Mouse (Mus musculus) midbrain, embryonic 15.5 days (tissue): ENCODE results near the gene Kcnd3. TPM values are rescaled to one million over a fixed set of nuclear protein-coding genes. Genes with fewer than 3 reads are reported as not detected.

Experiments
- ATAC-seq: fragments of 200-750 bp; cut with Nextera tagmentation; replicated peaks from 2 replicates; pipeline ENCODE4 v1.8.0; 2017; ENCODE audit warnings: moderate TSS enrichment
- H3K27ac ChIP-seq: fragments of 300-500 bp; sonication (generic); 2 replicates; pipeline ENCODE4 v1.5.1; 2015; ENCODE audit warnings: mild to moderate bottlenecking, inconsistent platforms
- H3K27me3 ChIP-seq: fragments of 300-500 bp; sonication (generic); replicated peaks from 2 replicates; pipeline ENCODE4 v1.6.1; 2015; ENCODE audit warnings: inconsistent platforms
- H3K36me3 ChIP-seq: fragments of 300-500 bp; sonication (generic); replicated peaks from 2 replicates; pipeline ENCODE4 v1.6.1; 2015; ENCODE audit warnings: inconsistent platforms
- H3K4me1 ChIP-seq: fragments of 300-500 bp; sonication (generic); 2 replicates; pipeline ENCODE4 v1.6.1; 2015; ENCODE audit warnings: inconsistent platforms
- H3K4me2 ChIP-seq: fragments of 300-500 bp; sonication (generic); 2 replicates; pipeline ENCODE4 v1.6.1; 2015; ENCODE audit warnings: inconsistent platforms, mild to moderate bottlenecking, moderate library complexity
- H3K4me3 ChIP-seq: fragments of 300-500 bp; sonication (generic); 2 replicates; pipeline ENCODE4 v1.5.1; 2015; ENCODE audit warnings: mild to moderate bottlenecking, inconsistent platforms
- H3K9ac ChIP-seq: fragments of 300-500 bp; sonication (generic); 2 replicates; pipeline ENCODE4 v1.6.1; 2015; ENCODE audit warnings: mild to moderate bottlenecking, inconsistent platforms
- H3K9me3 ChIP-seq: fragments of 300-500 bp; sonication (generic); 2 replicates; pipeline ENCODE4 v1.6.1; 2016; ENCODE audit warnings: inconsistent platforms
- WGBS: fragments of 180-500 bp; shearing (Covaris S2); methylation state at CpG from one replicate; pipeline ENCODE4 v1.1.7; 2015; ENCODE audit warnings: mixed read lengths; 5-methylcytosine and 5-hydroxymethylcytosine counted together
- polyA plus RNA-seq: library from polyadenylated mRNA; unstranded; fragments of >200 nt; fragmentation: Nextera tagmentation; extraction: Ambion mirVana; gene quantifications from 2 replicates; pipeline ENCODE4 v1.2.1, GENCODE M21; 2015

Gene Kcnd3
- polyA plus RNA-seq, 1 experiment from 2014 or later: 12.5 TPM

GRCm38 (mm10) chr3:105476408-105476807 is 24.3 kb downstream of the Kcnd3 start:
- Histone ChIP-seq H3K4me2 (no peak overlapping the region), H3K4me1 (peaks cover 6% of the 10 kb centered on the region), H3K27me3 (no peaks in the 10 kb centered on the region), H3K9ac (no peak overlapping the region), H3K36me3 (no peaks in the 10 kb centered on the region), H3K9me3 (no peaks in the 10 kb centered on the region), H3K4me3 (no peak overlapping the region), H3K27ac (no peak overlapping the region)
- WGBS: 76% methylated on average over 1 of the region's 1 CpGs
- no peak for ATAC-seq

- no peaks in the 10 kb centered on the region for H3K9me3 ChIP-seq
- no peak overlapping the region for H3K9ac ChIP-seq
- no peak overlapping the region for H3K27ac ChIP-seq
- no peaks in the 10 kb centered on the region for H3K27me3 ChIP-seq
- H3K36me3 ChIP-seq: no peaks in the 10 kb centered on the region
- no peak overlapping the region for H3K4me3 ChIP-seq
- H3K4me2 ChIP-seq: no peak overlapping the region
- no peak for ATAC-seq
- peaks cover 24% of the 10 kb centered on the region for H3K4me1 ChIP-seq
- WGBS: 85% methylated on average over 4 of the region's 4 CpGs
Observed at GRCm38 (mm10) chr3:105478876-105479275, 26.7 kb downstream of the Kcnd3 start.

DNA sequence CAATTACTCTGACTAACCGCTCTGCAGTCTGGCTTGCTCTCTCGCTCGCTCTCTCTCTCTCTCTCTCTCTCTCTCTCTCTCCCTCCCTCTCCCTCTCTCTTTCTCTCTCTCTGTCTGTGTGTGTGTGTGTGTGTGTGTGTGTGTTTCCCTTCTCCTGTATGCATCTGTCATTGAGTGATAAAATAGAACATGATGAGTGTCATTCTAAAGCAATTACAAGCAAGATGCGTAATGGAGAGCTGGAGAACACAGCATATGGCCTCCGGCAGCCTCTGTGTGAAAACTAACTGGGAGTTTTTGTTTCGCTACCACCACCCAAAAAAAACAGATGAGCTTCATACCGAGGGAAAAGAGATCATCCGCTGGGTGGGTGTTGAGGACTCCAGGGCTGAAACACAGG is 29.3 kb downstream of the Kcnd3 start:
- H3K4me1 ChIP-seq: peaks cover 24% of the 10 kb centered on the region
- no peak; the same call in 1 of the 2 replicates for ATAC-seq
- WGBS: 46% methylated on average over 8 of the region's 8 CpGs
- no peak overlapping the region for H3K27ac ChIP-seq
- no peaks in the 10 kb centered on the region for H3K36me3 ChIP-seq
- H3K9me3 ChIP-seq: no peaks in the 10 kb centered on the region
- no peaks in the 10 kb centered on the region for H3K27me3 ChIP-seq
- no peak overlapping the region for H3K9ac ChIP-seq
- H3K4me3 ChIP-seq: no peak overlapping the region
- H3K4me2 ChIP-seq: no peak overlapping the region

DNA sequence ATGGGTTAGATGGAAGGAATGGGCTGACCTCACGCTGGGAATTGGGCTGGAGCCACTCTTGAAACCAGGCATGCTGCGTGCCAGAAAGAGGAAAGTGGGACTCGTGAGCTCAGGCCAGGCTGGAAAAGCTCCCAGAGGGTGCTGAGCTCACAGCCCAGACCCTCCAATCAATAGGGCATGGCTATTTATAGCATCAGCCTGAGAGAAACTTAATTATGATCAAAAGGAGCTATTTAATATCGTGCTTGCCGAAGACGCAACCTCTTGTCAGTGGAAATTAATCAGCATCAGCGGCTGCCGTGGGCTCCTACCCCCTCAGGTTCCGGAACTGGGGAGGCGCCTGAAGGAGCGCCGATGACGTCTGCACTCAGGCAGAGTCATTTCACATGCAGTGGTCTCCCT is 31.5 kb downstream of the Kcnd3 start:
- Histone ChIP-seq H3K9me3 (no peaks in the 10 kb centered on the region), H3K4me2 (peak overlapping the region; percentile 8), H3K4me1 (peaks cover 24% of the 10 kb centered on the region), H3K4me3 (no peak overlapping the region), H3K27ac (no peak overlapping the region), H3K27me3 (no peaks in the 10 kb centered on the region), H3K9ac (no peak overlapping the region), H3K36me3 (no peaks in the 10 kb centered on the region)
- peak; percentile 67 for ATAC-seq
- 38% methylated on average over 13 of the region's 13 CpGs for WGBS

DNA sequence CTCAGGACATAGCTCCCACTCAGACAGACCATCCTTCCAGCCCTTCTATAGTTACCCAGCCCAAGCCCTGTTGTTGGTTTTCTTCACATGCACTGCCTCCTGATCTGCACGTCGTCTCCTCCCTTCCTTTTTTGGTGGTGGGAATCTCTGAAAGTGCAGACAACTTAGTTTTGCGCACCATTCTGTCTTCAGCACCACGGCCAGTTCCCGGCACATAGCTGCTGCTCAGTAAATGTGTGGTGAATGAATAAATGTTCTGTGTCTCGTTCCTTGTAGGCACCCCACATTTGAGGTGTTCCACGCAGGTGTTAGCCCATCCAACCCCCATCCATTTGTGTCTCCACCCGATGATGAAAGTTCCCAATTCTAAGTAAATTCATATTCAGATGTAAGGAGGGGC is 35.0 kb downstream of the Kcnd3 start:
- no peaks in the 10 kb centered on the region for H3K27me3 ChIP-seq
- H3K36me3 ChIP-seq: no peaks in the 10 kb centered on the region
- no peak overlapping the region for H3K4me2 ChIP-seq
- no peak overlapping the region for H3K9ac ChIP-seq
- no peak for ATAC-seq
- no peak overlapping the region for H3K4me3 ChIP-seq
- no peak overlapping the region for H3K27ac ChIP-seq
- 51% methylated on average over 8 of the region's 8 CpGs for WGBS
- H3K9me3 ChIP-seq: no peaks in the 10 kb centered on the region
- peaks cover 19% of the 10 kb centered on the region for H3K4me1 ChIP-seq

DNA sequence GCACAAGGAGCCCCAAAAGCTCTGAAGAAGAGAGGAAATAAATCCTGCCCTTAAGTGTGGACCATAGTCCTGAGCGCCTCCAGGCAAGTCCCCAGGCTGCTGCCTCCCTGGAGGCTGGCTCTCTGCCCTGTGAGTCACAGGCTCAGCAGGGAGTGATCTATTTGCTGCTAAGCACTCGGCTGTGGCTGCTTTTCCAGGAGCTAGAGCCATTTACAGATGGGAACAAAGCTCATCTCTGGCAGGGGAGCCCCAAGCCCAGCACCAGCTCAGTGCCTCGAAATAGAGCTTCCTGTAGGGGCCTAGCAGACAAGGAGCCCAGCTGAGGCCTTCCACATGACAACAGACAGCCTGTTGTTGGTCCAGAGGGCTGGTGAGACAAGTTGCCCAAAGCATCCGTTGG is 37.5 kb downstream of the Kcnd3 start:
- Histone ChIP-seq H3K4me2 (no peak overlapping the region), H3K4me1 (peaks cover 8% of the 10 kb centered on the region), H3K27me3 (no peaks in the 10 kb centered on the region), H3K36me3 (no peaks in the 10 kb centered on the region), H3K27ac (peak overlapping the region; percentile 64), H3K9ac (no peak overlapping the region), H3K4me3 (no peak overlapping the region), H3K9me3 (no peaks in the 10 kb centered on the region)
- 30% methylated on average over 4 of the region's 4 CpGs for WGBS
- ATAC-seq: no peak

DNA sequence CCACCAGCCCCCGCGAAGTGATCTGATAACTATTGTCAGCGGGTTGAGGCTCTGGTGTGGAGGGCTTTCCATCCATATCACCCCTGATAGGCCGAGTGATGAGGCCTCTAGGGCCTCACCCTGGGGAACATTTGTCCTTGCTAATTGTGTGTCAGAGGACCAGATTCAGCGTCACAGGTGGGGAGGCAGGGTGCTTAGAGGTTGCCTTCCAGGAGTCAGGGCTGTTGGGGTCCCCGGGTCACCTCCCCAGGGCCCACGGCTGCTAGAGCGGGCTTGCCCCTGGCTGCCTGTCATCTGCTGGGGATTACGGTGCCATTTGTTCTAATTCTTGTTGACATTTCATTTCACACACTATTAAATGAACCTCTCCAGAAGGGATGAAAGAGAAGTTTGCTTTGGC is 42.8 kb downstream of the Kcnd3 start:
- H3K27ac ChIP-seq: no peak overlapping the region
- peaks cover 7% of the 10 kb centered on the region for H3K4me1 ChIP-seq
- no peaks in the 10 kb centered on the region for H3K9me3 ChIP-seq
- H3K4me2 ChIP-seq: no peak overlapping the region
- 0 out of 2 replicates have a peak, but pooled peaks have one; percentile 24 for ATAC-seq
- H3K27me3 ChIP-seq: no peaks in the 10 kb centered on the region
- H3K9ac ChIP-seq: no peak overlapping the region
- H3K4me3 ChIP-seq: no peak overlapping the region
- no peaks in the 10 kb centered on the region for H3K36me3 ChIP-seq
- WGBS: 56% methylated on average over 9 of the region's 9 CpGs

GRCm38 (mm10) chr3:105496216-105496615 is 44.1 kb downstream of the Kcnd3 start:
- Histone ChIP-seq H3K36me3 (no peaks in the 10 kb centered on the region), H3K27ac (no peak overlapping the region), H3K4me1 (0 out of 2 replicates have a peak, but pooled peaks cover 7% of the 10 kb centered on the region), H3K4me2 (no peak overlapping the region), H3K4me3 (no peak overlapping the region), H3K27me3 (no peaks in the 10 kb centered on the region), H3K9ac (no peak overlapping the region), H3K9me3 (no peaks in the 10 kb centered on the region)
- no peak for ATAC-seq
- 78% methylated on average over 7 of the region's 7 CpGs for WGBS

DNA sequence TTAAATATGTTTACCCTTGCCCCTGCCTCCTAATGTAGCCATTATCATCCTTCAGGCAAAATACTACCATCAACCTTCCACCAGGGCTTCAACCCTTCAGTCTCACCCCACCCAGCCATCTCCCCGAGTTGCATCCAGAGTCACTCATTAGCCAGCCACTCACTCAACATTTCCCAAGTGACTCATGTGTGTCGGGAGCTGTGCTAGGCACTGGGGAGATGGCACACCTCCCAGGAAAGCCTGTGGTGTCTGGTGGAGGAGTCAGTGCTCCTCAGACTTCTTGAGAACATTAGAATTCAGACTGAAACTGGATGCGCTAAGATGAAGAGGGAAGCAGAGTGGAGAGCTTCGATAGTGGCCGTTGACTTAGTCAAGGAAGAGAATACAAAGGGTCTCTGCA is 44.8 kb downstream of the Kcnd3 start:
- WGBS: 85% methylated on average over 5 of the region's 5 CpGs
- no peaks in the 10 kb centered on the region for H3K27me3 ChIP-seq
- ATAC-seq: no peak

DNA sequence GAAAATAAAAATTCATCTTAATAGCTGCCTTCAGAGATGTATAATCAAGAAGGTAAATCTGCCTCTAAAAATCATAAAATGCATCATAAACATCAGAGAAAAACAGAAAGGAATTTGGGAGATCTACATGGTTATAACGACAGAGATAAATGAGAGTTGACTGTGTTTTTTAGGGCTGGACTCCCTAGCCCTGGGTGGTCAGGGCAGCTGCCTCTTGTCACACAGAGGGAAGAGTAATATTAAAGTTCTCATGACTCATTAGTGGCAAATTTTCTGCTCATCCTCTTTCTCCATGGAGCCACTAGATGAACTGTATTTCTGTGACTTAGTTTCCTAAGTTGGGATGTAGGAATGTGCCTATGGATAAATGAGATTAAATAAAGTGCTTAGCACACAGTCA is 48.9 kb downstream of the Kcnd3 start:
- H3K27ac ChIP-seq: no peak overlapping the region
- H3K4me1 ChIP-seq: peaks cover 12% of the 10 kb centered on the region
- ATAC-seq: no peak
- no peaks in the 10 kb centered on the region for H3K9me3 ChIP-seq
- no peak overlapping the region for H3K4me3 ChIP-seq
- H3K27me3 ChIP-seq: no peaks in the 10 kb centered on the region
- H3K4me2 ChIP-seq: no peak overlapping the region
- H3K36me3 ChIP-seq: no peaks in the 10 kb centered on the region
- WGBS: 87% methylated on average over 1 of the region's 1 CpGs
- H3K9ac ChIP-seq: no peak overlapping the region

More for the DNA sequence above, 44.8 kb downstream of the Kcnd3 start:
- 0 out of 2 replicates have a peak, but pooled peaks cover 7% of the 10 kb centered on the region for H3K4me1 ChIP-seq
- no peak overlapping the region for H3K27ac ChIP-seq
- no peak overlapping the region for H3K4me2 ChIP-seq
- no peak overlapping the region for H3K9ac ChIP-seq
- H3K4me3 ChIP-seq: no peak overlapping the region
- H3K9me3 ChIP-seq: no peaks in the 10 kb centered on the region
- H3K36me3 ChIP-seq: no peaks in the 10 kb centered on the region

DNA sequence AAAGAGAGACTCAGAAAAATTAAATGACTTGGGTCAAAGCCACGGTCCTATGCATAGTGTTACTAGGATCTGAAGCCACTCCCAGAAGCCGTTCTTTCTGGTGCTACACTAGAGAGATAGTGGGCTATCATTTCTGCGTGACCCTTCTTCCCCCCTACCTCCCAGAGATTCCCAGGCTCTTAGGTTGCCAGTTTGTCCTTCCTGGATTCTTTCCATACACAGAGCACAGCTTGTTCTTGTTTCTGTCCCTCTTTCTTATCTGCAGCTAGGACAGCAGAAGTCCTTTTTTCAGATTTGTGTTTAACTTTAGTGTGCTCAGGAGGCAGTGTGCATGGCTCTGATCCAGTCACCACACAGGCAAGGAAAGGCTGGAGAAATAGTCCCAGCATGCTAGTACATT is 52.1 kb downstream of the Kcnd3 start:
- H3K4me2 ChIP-seq: no peak overlapping the region
- no peak overlapping the region for H3K9ac ChIP-seq
- no peak overlapping the region for H3K4me3 ChIP-seq
- H3K27me3 ChIP-seq: no peaks in the 10 kb centered on the region
- no peaks in the 10 kb centered on the region for H3K9me3 ChIP-seq
- no peaks in the 10 kb centered on the region for H3K36me3 ChIP-seq
- peaks cover 21% of the 10 kb centered on the region for H3K4me1 ChIP-seq
- no peak overlapping the region for H3K27ac ChIP-seq
- 91% methylated on average over 3 of the region's 3 CpGs for WGBS
- no peak for ATAC-seq

- peak; percentile 51 for ATAC-seq
- WGBS: 35% methylated on average over 15 of the region's 15 CpGs
- H3K27me3 ChIP-seq: no peaks in the 10 kb centered on the region
- no peak overlapping the region; the same call in 1 of the 2 replicates for H3K4me2 ChIP-seq
- H3K36me3 ChIP-seq: no peaks in the 10 kb centered on the region
- peak overlapping the region; percentile 20; the same call in 1 of the 2 replicates for H3K9ac ChIP-seq
- no peaks in the 10 kb centered on the region for H3K9me3 ChIP-seq
- peak overlapping the region; percentile 74 for H3K27ac ChIP-seq
- H3K4me1 ChIP-seq: peaks cover 21% of the 10 kb centered on the region
- H3K4me3 ChIP-seq: no peak overlapping the region
Observed at GRCm38 (mm10) chr3:105505161-105505872, 53.2 kb downstream of the Kcnd3 start.

- Histone ChIP-seq H3K4me2 (no peak overlapping the region; the same call in 1 of the 2 replicates), H3K9ac (peak overlapping the region; percentile 20; the same call in 1 of the 2 replicates)
- WGBS: 13% methylated on average over 7 of the region's 7 CpGs
Observed at GRCm38 (mm10) chr3:105505873-105506170, 53.7 kb downstream of the Kcnd3 start.

More at GRCm38 (mm10) chr3:105505873-105506170, 53.7 kb downstream of the Kcnd3 start:
- H3K9me3 ChIP-seq: no peaks in the 10 kb centered on the region
- H3K4me1 ChIP-seq: peaks cover 21% of the 10 kb centered on the region
- H3K4me3 ChIP-seq: no peak overlapping the region
- H3K27me3 ChIP-seq: no peaks in the 10 kb centered on the region
- peak overlapping the region; percentile 74 for H3K27ac ChIP-seq
- peak; percentile 73 for ATAC-seq
- H3K36me3 ChIP-seq: no peaks in the 10 kb centered on the region
